Mouse (Mus musculus): ENCODE results near the gene Cspg5. TPM values are rescaled to one million over a fixed set of nuclear protein-coding genes. Genes with fewer than 3 reads are reported as not detected.

The Cspg5 gene
- polyA plus RNA-seq (2012; rRNA removed), result 267 and 276 TPM in 2 replicates

GRCm38 (mm10) chr9:110243221-110243833 is at the start of gene Cspg5:
Gene Cspg5, plus strand, starts transcription at chr9:110243783.

DNA sequence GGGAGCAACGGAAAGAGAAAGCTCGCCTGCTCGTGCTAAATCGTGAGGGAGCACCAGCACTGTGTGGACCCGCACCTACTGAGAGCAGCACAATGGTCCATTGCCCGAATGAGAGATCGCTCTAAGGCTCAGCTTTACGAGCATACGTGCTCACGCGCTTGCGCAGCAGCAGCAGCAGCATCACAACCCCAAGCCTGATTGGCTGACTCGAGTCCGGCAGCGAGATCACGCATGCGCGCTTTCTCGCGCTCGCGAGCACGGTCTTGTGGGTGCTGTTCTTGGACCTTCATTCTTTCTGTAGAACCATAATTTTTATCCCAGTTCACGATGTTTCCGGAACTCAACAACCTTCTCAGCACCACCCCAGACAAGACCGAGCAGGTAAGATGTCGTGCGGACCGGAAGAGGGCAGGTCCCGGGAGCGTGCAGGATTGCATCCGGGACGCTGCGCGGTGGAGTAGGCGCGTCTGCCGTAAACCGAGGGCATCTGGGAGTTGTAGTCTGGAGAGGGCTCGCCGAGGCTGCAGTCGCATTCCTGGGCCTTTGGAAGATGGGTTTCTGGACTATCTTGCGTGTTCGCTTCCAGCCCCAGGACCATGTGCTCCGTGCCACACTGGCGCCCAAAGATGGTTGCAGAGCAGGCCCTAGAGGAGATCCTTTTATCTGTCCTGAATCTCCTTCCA is 61.5 kb downstream of the Cspg5 start, which contains the start of gene Elp6:
TSS of gene Elp6 (plus strand) at position 205 of the 683 bp plus-strand sequence.

Other genes with a start within 250 kb of the Cspg5 start
- gene Smarcc1, start 126.1 kb upstream of the Cspg5 start, polyA plus RNA-seq (2012; rRNA removed), result 48.2 and 49.7 TPM in 2 replicates
- gene Dhx30, start 126.0 kb upstream of the Cspg5 start, polyA plus RNA-seq (2012; rRNA removed), result 194 TPM in 2 replicates
- 41.7 and 43.5 TPM in 2 replicates for gene Elp6, start 61.4 kb downstream of the Cspg5 start, polyA plus RNA-seq (2012; rRNA removed)
- 26.9 and 35.5 TPM in 2 replicates for gene Scap, start 89.5 kb downstream of the Cspg5 start, polyA plus RNA-seq (2012; rRNA removed)
- gene Ptpn23, start 164.4 kb downstream of the Cspg5 start, polyA plus RNA-seq (2012; rRNA removed), result 35.1 and 41.8 TPM in 2 replicates
- 0.21 and 1.4 TPM in 2 replicates for gene Ngp, start 176.0 kb downstream of the Cspg5 start, polyA plus RNA-seq (2012; rRNA removed)
- 48.6 and 48.9 TPM in 2 replicates for gene Klhl18, start 232.9 kb downstream of the Cspg5 start, polyA plus RNA-seq (2012; rRNA removed)
- gene Kif9, start 233.2 kb downstream of the Cspg5 start, polyA plus RNA-seq (2012; rRNA removed), result 3.6 and 4.3 TPM in 2 replicates

Measured in central nervous system, embryonic 18 days (tissue).